Mouse (Mus musculus) heart, postnatal 36 days (tissue): ENCODE results near the gene Ttll8. TPM values are rescaled to one million over a fixed set of nuclear protein-coding genes. Genes with fewer than 3 reads are reported as not detected.

Experiments used
- DNase-seq, 2 experiments: peaks; one replicate each; pipeline ENCODE4 v3.0.0; 2021 to 2022
- intact Hi-C: fragments of 180-260 bp; cut with DNase I; formaldehyde crosslinking; loops from one replicate; pipeline ENCODE4 v1.15.1; 2025
- total RNA-seq, 2 experiments: library from RNA; stranded (reverse); gene quantifications; 2 replicates each; pipeline ENCODE4 v1.2.3; 2021

Ttll8 gene
- not detected for total RNA-seq

- intact Hi-C loops = loop anchor here (10.0 kb wide), 1 partner anchor 250 kb away; no protein-coding TSS in a partner anchor
- DNase-seq = no peak
Observed at GRCm38 (mm10) chr15:88954368-88955072, at the start of gene Ttll8. TSS of gene Ttll8 (minus strand) at chr15:88954418.

- intact Hi-C loops = no loop called here
- no peak for DNase-seq
Observed at GRCm38 (mm10) chr15:89001245-89001644, 47.0 kb upstream of the Ttll8 start.

DNA sequence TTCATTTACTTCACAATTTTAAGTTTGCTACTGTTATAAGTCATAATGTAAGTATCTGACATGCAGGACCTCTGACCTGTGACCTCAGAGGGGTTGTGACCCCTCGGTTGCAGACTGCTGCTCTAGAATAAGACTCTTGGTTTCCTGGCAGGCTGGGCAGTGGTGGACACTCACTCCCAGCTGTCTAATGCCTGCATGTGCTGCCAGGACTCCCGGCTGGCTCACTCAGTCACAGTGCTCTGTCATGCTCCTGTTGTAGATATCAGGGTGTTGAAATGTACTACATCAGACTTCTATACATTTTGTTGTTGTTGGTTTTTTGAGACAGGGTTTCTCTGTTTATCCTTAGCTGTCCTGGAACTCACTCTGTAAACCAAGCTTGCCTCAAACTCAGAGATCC is 46.1 kb upstream of the Ttll8 start:
- no peak for DNase-seq
- intact Hi-C loops = no loop called here

- DNase-seq = no peak
- intact Hi-C loops = no loop called here
Observed at GRCm38 (mm10) chr15:88999124-88999523, 44.9 kb upstream of the Ttll8 start.

DNA sequence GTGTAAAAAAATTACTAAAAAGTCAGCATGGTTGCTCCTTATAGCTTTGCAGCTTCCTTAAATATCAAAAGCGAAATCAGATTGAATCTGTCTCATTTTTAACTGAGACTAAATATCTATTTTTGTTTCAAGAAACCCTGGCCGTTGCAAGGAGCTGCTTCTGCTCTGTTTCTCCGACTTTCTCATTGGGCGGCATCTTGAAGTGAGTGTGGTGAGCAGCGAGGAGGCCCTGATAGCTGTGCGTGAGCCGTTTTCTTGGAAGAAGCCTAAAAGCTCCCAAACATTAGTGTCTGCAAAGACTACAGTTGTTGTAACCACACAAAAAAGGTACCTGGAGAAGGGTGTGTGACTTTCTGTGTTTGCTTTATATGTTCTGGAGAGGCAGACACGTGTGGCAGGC is 44.4 kb upstream of the Ttll8 start:
- intact Hi-C loops = no loop called here
- DNase-seq = no peak

- intact Hi-C loops = no loop called here
- no peak for DNase-seq
Observed at GRCm38 (mm10) chr15:88989236-88989635, 35.0 kb upstream of the Ttll8 start.

- intact Hi-C loops = no loop called here
- DNase-seq = no peak
Observed at GRCm38 (mm10) chr15:88982534-88983079, 28.4 kb upstream of the Ttll8 start, which contains the start of gene Mov10l1. TSS of gene Mov10l1 (plus strand) at chr15:88982909.

GRCm38 (mm10) chr15:88979138-88979446 is 24.9 kb upstream of the Ttll8 start:
- intact Hi-C loops = no loop called here
- DNase-seq = no peak

DNA sequence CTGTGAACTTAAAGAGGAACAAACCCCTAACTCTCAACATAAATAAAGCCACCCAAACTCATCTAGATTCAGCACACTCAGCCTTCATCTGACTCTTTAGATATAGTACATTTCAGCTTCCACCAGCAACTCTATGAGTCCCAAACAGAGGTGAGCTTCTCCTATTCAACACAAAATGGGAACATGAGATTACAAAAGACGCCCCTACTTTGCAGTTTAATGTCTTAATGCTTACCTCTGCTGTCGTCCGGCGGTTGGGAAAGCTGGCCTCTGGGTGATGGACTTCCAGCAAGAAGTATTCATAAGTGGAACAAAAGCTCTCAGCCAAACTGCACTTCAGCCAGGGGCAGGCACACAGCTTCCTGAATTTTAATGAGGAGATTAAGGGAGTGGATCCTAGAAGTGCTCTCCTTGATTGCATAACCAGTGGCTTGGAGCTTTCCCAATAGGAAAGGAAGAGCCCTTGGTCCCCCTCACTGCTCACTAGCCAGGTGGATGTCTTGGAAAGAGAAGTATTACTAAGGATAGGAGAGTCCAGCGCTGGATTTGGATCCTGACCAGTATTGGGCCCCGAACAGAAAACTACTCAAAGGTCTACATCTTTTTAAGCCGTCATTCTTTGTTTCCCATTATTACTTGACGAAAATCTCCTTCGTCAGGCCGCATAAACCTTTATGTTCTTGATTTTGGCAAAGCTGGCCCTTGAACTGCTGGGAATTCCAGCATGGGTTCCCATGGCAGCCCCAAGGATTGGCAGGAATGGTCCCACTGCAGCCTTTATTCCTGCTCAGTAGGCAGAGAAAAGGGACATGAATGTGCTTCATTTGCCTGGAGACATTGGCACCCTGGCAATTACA is 24.3 kb upstream of the Ttll8 start, which contains the start of gene Mlc1:
Gene Mlc1, minus strand, starts transcription at position 727 of the 857 bp plus-strand sequence.
- intact Hi-C loops = no loop called here
- no peak for DNase-seq

DNA sequence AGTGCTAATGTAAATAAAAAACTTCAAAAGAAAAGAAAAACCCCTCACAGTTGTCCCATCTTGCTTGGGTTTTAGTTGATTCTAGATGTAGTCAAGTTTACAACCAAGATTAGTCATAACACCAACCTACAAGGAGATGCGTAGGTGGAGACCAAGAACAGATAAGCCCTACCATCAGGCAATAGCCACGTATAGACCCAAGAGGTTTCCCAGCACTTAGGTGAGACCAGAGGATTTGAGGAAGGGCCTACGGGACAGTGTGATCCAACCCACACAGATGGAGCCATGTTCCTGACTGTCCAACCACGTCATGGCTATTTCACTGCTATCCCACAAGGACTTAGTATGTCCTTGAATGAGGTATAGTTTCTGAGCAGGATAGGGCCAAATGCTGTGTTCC is 18.1 kb upstream of the Ttll8 start:
- no peak for DNase-seq
- intact Hi-C loops = no loop called here

DNA sequence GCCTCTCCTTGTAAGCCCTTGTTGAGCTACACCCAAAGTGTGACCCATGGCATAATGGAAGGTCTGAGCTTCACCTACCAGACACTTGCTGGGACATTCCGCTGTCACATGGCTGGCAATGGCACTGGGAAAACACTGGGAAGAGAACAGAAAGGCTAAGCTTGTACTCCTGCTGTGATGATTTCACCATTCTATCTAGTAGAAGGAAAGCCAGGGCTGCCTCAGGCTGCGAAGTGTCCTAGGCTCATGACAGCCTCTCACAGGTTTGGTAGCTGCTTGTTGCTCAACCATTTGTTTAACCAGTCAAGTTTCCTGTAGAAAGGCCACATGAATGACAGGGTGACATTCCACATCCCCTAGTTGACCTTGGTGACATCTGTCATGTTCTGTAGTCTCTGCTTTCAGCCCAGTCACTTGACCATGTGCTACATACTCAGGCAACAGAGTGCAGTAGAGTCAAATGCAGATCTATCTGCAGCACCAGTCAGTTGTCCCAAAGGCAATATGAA is 9.9 kb upstream of the Ttll8 start:
- DNase-seq = no peak
- intact Hi-C loops = no loop called here

DNA sequence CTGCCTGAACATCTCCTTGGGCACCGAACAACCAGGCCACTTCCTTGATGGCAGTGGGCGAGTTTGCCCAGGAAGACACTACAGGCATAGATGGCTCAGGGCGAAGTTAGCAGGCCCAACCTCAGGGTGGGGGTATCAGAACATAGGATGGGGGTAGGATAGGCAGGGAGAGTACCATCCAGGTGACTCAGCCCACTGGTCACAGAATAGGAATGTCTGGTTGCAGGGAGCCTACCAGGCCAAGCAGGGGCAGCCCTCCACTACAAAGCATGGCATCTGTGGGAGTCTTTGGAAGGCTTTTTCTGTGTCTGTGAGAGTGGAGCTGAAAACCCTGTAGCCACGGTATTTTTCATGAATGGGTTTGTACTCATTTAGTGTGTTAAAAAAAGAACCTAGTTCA is 3.3 kb upstream of the Ttll8 start:
- intact Hi-C loops = loop anchor here (10.0 kb wide), 1 partner anchor 247 kb away; no protein-coding TSS in a partner anchor

DNA sequence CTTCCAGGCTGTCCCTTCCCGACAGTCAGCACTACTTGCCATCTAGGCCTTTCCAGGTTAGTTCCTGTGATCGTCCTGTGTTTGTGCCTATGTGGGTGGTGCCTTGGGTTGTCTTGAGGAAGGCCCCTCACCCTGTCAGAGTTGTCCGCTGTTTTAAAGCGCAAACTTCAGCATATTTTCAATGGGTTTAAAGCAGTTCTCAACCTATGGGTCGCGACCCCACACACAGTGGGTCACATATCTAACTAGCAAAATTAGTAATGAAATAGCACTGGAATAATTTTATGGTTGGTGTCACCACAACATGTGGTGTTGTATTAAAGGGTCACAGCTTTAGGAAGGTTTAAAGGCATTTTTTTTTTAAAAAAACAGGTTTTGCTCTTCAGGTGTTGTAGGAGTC is 1.1 kb upstream of the Ttll8 start:
- DNase-seq = no peak
- intact Hi-C loops = loop anchor here (10.0 kb wide), 1 partner anchor 249 kb away; no protein-coding TSS in a partner anchor

More for the DNA sequence above, 3.3 kb upstream of the Ttll8 start:
- no peak for DNase-seq

GRCm38 (mm10) chr15:88951246-88951645 is 3.0 kb downstream of the Ttll8 start:
- intact Hi-C loops = loop anchor here (10.0 kb wide), 1 partner anchor 254 kb away; no protein-coding TSS in a partner anchor
- DNase-seq = no peak

- intact Hi-C loops = no loop called here
- DNase-seq = no peak
Observed at GRCm38 (mm10) chr15:88946851-88947250, 7.4 kb downstream of the Ttll8 start.

GRCm38 (mm10) chr15:88943896-88944551 is 10.2 kb downstream of the Ttll8 start:
- intact Hi-C loops = no loop called here
- no peak for DNase-seq

- DNase-seq = no peak
- intact Hi-C loops = no loop called here
Observed at GRCm38 (mm10) chr15:88942783-88943182, 11.4 kb downstream of the Ttll8 start.

GRCm38 (mm10) chr15:88937291-88937650 is 16.9 kb downstream of the Ttll8 start:
- intact Hi-C loops = no loop called here
- no peak for DNase-seq

DNA sequence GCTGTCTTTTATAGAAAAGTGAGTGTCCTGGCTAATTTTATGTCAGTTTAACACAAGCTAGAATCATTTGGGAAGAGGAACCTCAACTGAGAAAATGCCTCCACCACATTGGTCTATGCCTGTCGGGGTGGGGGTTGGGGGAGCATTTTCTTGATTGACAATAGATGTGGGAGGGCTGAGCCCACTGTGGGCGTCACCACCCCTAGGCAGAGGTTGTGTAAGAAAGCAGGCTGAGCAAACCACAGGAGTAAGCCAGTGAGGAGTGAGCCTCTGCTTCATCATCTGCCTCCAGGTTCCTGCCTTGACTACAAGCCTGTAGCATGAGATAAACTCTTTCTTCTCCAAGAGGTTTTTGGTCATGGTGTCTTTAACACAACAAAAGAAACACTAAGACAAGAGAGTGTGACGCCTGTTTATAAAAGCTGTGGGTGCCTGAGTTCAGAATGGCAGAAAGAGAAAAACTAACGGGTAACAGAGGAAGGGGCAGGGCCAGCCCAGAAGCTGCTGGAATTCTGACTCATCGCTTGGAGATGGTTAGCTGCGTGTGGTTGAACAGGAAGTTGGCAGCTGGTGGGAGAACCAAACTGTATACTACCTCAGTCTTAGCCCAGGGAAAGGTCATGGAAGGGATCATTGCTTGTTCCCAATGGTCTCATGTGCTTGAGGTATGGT is 17.5 kb downstream of the Ttll8 start:
- intact Hi-C loops = no loop called here
- no peak for DNase-seq

- intact Hi-C loops = no loop called here
- DNase-seq = no peak
Observed at GRCm38 (mm10) chr15:88934141-88934540, 20.1 kb downstream of the Ttll8 start.
